ENCODE assay signal across 28 mouse cellular contexts in the genomic region with DNA sequence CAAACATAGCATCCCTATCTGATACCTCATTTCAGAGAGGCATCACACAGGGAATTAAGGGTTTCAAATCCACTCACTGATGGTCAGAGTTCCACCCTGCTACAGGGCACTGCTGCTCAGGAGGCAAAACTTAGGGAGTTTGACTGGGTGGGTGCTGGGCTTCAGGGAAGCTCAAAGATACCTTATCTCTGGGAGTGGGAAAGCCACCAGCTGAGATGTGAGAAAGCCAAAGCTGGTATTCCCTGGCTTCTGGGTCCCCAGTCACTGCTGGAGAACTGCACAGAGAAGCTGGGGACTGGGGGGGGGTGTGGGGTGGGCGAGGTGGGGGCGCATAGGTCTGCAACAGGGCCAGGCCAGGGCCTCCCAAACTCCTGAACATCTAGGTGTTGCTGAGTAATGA.
"Had no signal": no experiment of that assay in that cellular context is flagged by ENCODE, and none has a peak within 500 bp of the region (broad histone marks: within the 10 kb centered on the region; RNA-seq: fewer than 3 reads in every experiment).

No protein-coding gene starts in this region.

- H3K9ac ChIP-seq: embryonic facial prominence, embryonic 12.5 days; embryonic facial prominence, embryonic 13.5 days; embryonic facial prominence, embryonic 15.5 days; forebrain, embryonic 12.5 days; forebrain, embryonic 13.5 days; forebrain, embryonic 15.5 days; forebrain, postnatal 0 days had no signal

- H3K36me3 ChIP-seq: embryonic facial prominence, embryonic 10.5 days; embryonic facial prominence, embryonic 12.5 days; embryonic facial prominence, embryonic 13.5 days; embryonic facial prominence, embryonic 15.5 days; forebrain, embryonic 10.5 days; forebrain, embryonic 12.5 days; forebrain, embryonic 15.5 days had no signal

- ATAC-seq: forebrain, embryonic 13.5 days; forebrain, embryonic 14.5 days; forebrain, embryonic 15.5 days; forebrain, embryonic 16.5 days; forebrain, postnatal 0 days had no signal

- DNase-seq: cerebellum, adult 2 months; cerebellum, adult 8-10 months; cerebellum, adult 9-10 months; cerebellum, adult 9-11 months; cerebellum, postnatal 10 days; cerebellum, postnatal 14 days; cerebellum, postnatal 25 days; cerebellum, postnatal 36 days; embryo, embryonic 11 days; forebrain, postnatal 0 days; gastrocnemius, adult 2 months; gastrocnemius, postnatal 10 days; gastrocnemius, postnatal 14 days; gastrocnemius, postnatal 25 days; gastrocnemius, postnatal 36 days; heart, adult 11 months; heart, adult 18-20 months had no signal

- H3K4me2 ChIP-seq: embryonic facial prominence, embryonic 12.5 days; embryonic facial prominence, embryonic 13.5 days; embryonic facial prominence, embryonic 15.5 days; forebrain, embryonic 12.5 days; forebrain, embryonic 13.5 days; forebrain, embryonic 15.5 days had no signal

- H3K9me3 ChIP-seq: embryonic facial prominence, embryonic 10.5 days; embryonic facial prominence, embryonic 12.5 days; embryonic facial prominence, embryonic 13.5 days; embryonic facial prominence, embryonic 15.5 days; forebrain, embryonic 10.5 days; forebrain, embryonic 12.5 days; forebrain, embryonic 13.5 days; forebrain, embryonic 15.5 days had no signal

- H3K27me3 ChIP-seq: embryonic facial prominence, embryonic 12.5 days; embryonic facial prominence, embryonic 13.5 days; embryonic facial prominence, embryonic 15.5 days; forebrain, embryonic 12.5 days; forebrain, embryonic 13.5 days; forebrain, embryonic 15.5 days had no signal

- H3K4me3 ChIP-seq: embryonic facial prominence, embryonic 10.5 days; embryonic facial prominence, embryonic 12.5 days; embryonic facial prominence, embryonic 13.5 days; embryonic facial prominence, embryonic 15.5 days; erythroblast, embryonic 14.5 days; forebrain, embryonic 10.5 days; forebrain, embryonic 12.5 days; forebrain, embryonic 13.5 days; forebrain, embryonic 15.5 days; gastrocnemius, adult 2 months had no signal

- H3K27ac ChIP-seq: embryonic facial prominence, embryonic 10.5 days; embryonic facial prominence, embryonic 12.5 days; embryonic facial prominence, embryonic 13.5 days; embryonic facial prominence, embryonic 15.5 days; forebrain, embryonic 10.5 days; forebrain, embryonic 12.5 days; forebrain, embryonic 13.5 days; forebrain, embryonic 15.5 days; gastrocnemius, adult 2 months had no signal

- H3K4me1 ChIP-seq: embryonic facial prominence, embryonic 10.5 days; embryonic facial prominence, embryonic 12.5 days; embryonic facial prominence, embryonic 13.5 days; embryonic facial prominence, embryonic 15.5 days; forebrain, embryonic 10.5 days; forebrain, embryonic 12.5 days; forebrain, embryonic 13.5 days had no signal
